8 mouse cellular contexts compared by ENCODE assay signal in genomic region chr16:18586076-18586905, GRCm38 (mm10). TPM values are rescaled to one million over a fixed set of nuclear protein-coding genes. Genes with fewer than 3 reads are reported as not detected.
A peak's percentile ranks its signal among the peaks of the same experiment; 100 is the strongest.
DNase-seq lines count a peak whose midpoint lies in the region; ATAC-seq and TF ChIP-seq lines count a peak whose summit lies in the region.

No protein-coding gene starts in this region.

- DNase-seq in heart, embryonic 10.5 days (ENCODE audit: low spot score): no peak
- DNase-seq in heart, adult 8-10 months (ENCODE audit: low spot score): no peak
- peak; percentile 65 for DNase-seq in midbrain, embryonic 10.5 days (ENCODE audit: low spot score)
- DNase-seq in urinary bladder, postnatal 10 days (ENCODE audit: low spot score): no peak
- DNase-seq in spleen, adult 18-20 months: no peak
- no peak for DNase-seq in thymus, postnatal 36 days

- H3K4me3 ChIP-seq in heart, embryonic 10.5 days: peak overlapping the region; percentile 63
- H3K4me3 ChIP-seq in ES-Bruce4 (ENCODE audit: low read depth, low read length): peak overlapping the region; percentile 47
- peak overlapping the region; percentile 57 for H3K4me3 ChIP-seq in heart, embryonic 16.5 days (ENCODE audit: low read length)
- peak overlapping the region; percentile 48 for H3K4me3 ChIP-seq in midbrain, embryonic 10.5 days

- no peak for TF ChIP-seq EP300 in ES-Bruce4 (IDR thresholded peaks at IDR 0.05; ENCODE audit: insufficient read depth, low read depth, low read length)

- H3K9me3 ChIP-seq in heart, embryonic 10.5 days: no peaks in the 10 kb centered on the region
- H3K9me3 ChIP-seq in ES-Bruce4 (replicated peaks; ENCODE audit: control insufficient read depth, insufficient read depth, low read length, poor library complexity, severe bottlenecking): no peaks in the 10 kb centered on the region
- no peaks in the 10 kb centered on the region for H3K9me3 ChIP-seq in heart, embryonic 16.5 days (replicated peaks; ENCODE audit: control insufficient read depth, low read length)
- no peaks in the 10 kb centered on the region for H3K9me3 ChIP-seq in midbrain, embryonic 10.5 days (replicated peaks)

- H3K36me3 ChIP-seq in heart, embryonic 10.5 days: no peaks in the 10 kb centered on the region
- H3K36me3 ChIP-seq in ES-Bruce4 (ENCODE audit: control insufficient read depth, insufficient read depth, low read length, poor library complexity, severe bottlenecking): no peaks in the 10 kb centered on the region
- no peaks in the 10 kb centered on the region for H3K36me3 ChIP-seq in heart, embryonic 16.5 days (ENCODE audit: control insufficient read depth, insufficient read depth)
- H3K36me3 ChIP-seq in midbrain, embryonic 10.5 days: no peaks in the 10 kb centered on the region

- peak overlapping the region; percentile 78 for H3K27ac ChIP-seq in heart, embryonic 10.5 days
- H3K27ac ChIP-seq in ES-Bruce4 (ENCODE audit: insufficient read depth, low read length): no peak overlapping the region
- no peak overlapping the region for H3K27ac ChIP-seq in heart, embryonic 16.5 days (ENCODE audit: low read length)
- H3K27ac ChIP-seq in midbrain, embryonic 10.5 days (replicated peaks): no peak overlapping the region

- no peak for ATAC-seq in heart, embryonic 16.5 days (replicated peaks; ENCODE audit: extremely low read depth, insufficient read depth, low FRiP score)

- TF ChIP-seq CTCF in ES-Bruce4 (IDR thresholded peaks at IDR 0.05; ENCODE audit: low read depth, low read length): no peak

- H3K4me2 ChIP-seq in heart, embryonic 16.5 days (ENCODE audit: low read depth, low read length): peak overlapping the region; percentile 76

- WGBS in heart, embryonic 10.5 days: 1% methylated on average over 83 of the region's 83 CpGs
- 5% methylated on average over 83 of the region's 83 CpGs for WGBS in heart, embryonic 16.5 days
- under 1% methylated on average over 83 of the region's 83 CpGs for WGBS in midbrain, embryonic 10.5 days

- peaks cover 63% of the 10 kb centered on the region for H3K4me1 ChIP-seq in heart, embryonic 10.5 days
- no peaks in the 10 kb centered on the region for H3K4me1 ChIP-seq in ES-Bruce4 (ENCODE audit: control insufficient read depth, insufficient read depth, low read length)
- peaks cover 35% of the 10 kb centered on the region for H3K4me1 ChIP-seq in heart, embryonic 16.5 days (ENCODE audit: control insufficient read depth, insufficient read depth, low read length)
- peaks cover 71% of the 10 kb centered on the region for H3K4me1 ChIP-seq in midbrain, embryonic 10.5 days

- no peak for TF ChIP-seq POLR2A in ES-Bruce4 (IDR thresholded peaks at IDR 0.05; ENCODE audit: insufficient read depth, low read length)

- H3K27me3 ChIP-seq in heart, embryonic 10.5 days (ENCODE audit: insufficient read depth, poor library complexity, severe bottlenecking): peaks cover 100% of the 10 kb centered on the region
- H3K27me3 ChIP-seq in ES-Bruce4 (ENCODE audit: control insufficient read depth, insufficient read depth, low read length, poor library complexity, severe bottlenecking): peaks cover 63% of the 10 kb centered on the region
- peaks cover 91% of the 10 kb centered on the region for H3K27me3 ChIP-seq in heart, embryonic 16.5 days (ENCODE audit: control insufficient read depth, insufficient read depth, low read length)
- peaks cover 100% of the 10 kb centered on the region for H3K27me3 ChIP-seq in midbrain, embryonic 10.5 days (ENCODE audit: low read depth, poor library complexity, severe bottlenecking)

- H3K9ac ChIP-seq in ES-Bruce4 (ENCODE audit: low read depth, poor library complexity, severe bottlenecking): peak overlapping the region; percentile 55
- H3K9ac ChIP-seq in heart, embryonic 16.5 days (ENCODE audit: low read length): peak overlapping the region; percentile 3

RNA-seq across cellular contexts. Expression of gene Tbx1, which starts 4.2 kb away (rescaled TPM):
- polyA plus RNA-seq in heart, embryonic 10.5 days (2016; fragmentation: Nextera tagmentation; extraction: Ambion mirVana): 1.00 and 6.9 TPM in 2 replicates
- total RNA-seq in heart, adult 8-10 months (2022): 1 to 10 TPM; 1.0 to 2.0 (median 1.1) TPM
- 0.29 TPM in 1 of 2 replicates, not detected in the other for polyA plus RNA-seq in ES-Bruce4 (2011; ENCODE audit: insufficient read depth, insufficient read length, low read depth, missing spikeins)
- polyA plus RNA-seq in heart, embryonic 16.5 days (2015; fragmentation: Nextera tagmentation; extraction: Ambion mirVana): 0.47 and 1.5 TPM in 2 replicates
- polyA plus RNA-seq in midbrain, embryonic 10.5 days (2016; fragmentation: Nextera tagmentation; extraction: Ambion mirVana): 0.97 and 1.7 TPM in 2 replicates

RNA-seq across cellular contexts. Expression of gene Gp1bb, which starts 35.9 kb away (rescaled TPM):
- 6.0 and 7.4 TPM in 2 replicates for polyA plus RNA-seq in heart, embryonic 10.5 days (2016; fragmentation: Nextera tagmentation; extraction: Ambion mirVana)
- total RNA-seq in heart, adult 8-10 months (2022): 1 to 10 TPM in 1 of 4 experiments, under 1 TPM in 3; 0.28 to 1.9 (median 0.36) TPM
- polyA plus RNA-seq in ES-Bruce4 (2011; ENCODE audit: insufficient read depth, insufficient read length, low read depth, missing spikeins): not detected in 2 replicates
- polyA plus RNA-seq in heart, embryonic 16.5 days (2015; fragmentation: Nextera tagmentation; extraction: Ambion mirVana): 2.4 and 3.4 TPM in 2 replicates
- polyA plus RNA-seq in midbrain, embryonic 10.5 days (2016; fragmentation: Nextera tagmentation; extraction: Ambion mirVana): 4.5 and 4.6 TPM in 2 replicates

RNA-seq across cellular contexts. Expression of gene Gm49601, which starts 39.9 kb away (rescaled TPM):
- polyA plus RNA-seq in heart, embryonic 10.5 days (2016; fragmentation: Nextera tagmentation; extraction: Ambion mirVana): 0.26 and 1.1 TPM in 2 replicates
- 1 to 10 TPM in 1 of 4 experiments, under 1 TPM in 3; 0.46 to 2.0 (median 0.66) TPM for total RNA-seq in heart, adult 8-10 months (2022)
- not detected in 2 replicates for polyA plus RNA-seq in ES-Bruce4 (2011; ENCODE audit: insufficient read depth, insufficient read length, low read depth, missing spikeins)
- polyA plus RNA-seq in heart, embryonic 16.5 days (2015; fragmentation: Nextera tagmentation; extraction: Ambion mirVana): 0.63 and 0.66 TPM in 2 replicates
- polyA plus RNA-seq in midbrain, embryonic 10.5 days (2016; fragmentation: Nextera tagmentation; extraction: Ambion mirVana): 3.7 and 5.8 TPM in 2 replicates

RNA-seq across cellular contexts. Expression of gene Sept5, which starts 43.5 kb away (rescaled TPM):
- 4.3 and 11.7 TPM in 2 replicates for polyA plus RNA-seq in heart, embryonic 10.5 days (2016; fragmentation: Nextera tagmentation; extraction: Ambion mirVana)
- 1 to 10 TPM; 2.2 to 4.1 (median 3.0) TPM for total RNA-seq in heart, adult 8-10 months (2022)
- 1.8 and 5.2 TPM in 2 replicates for polyA plus RNA-seq in ES-Bruce4 (2011; ENCODE audit: insufficient read depth, insufficient read length, low read depth, missing spikeins)
- 8.4 and 8.5 TPM in 2 replicates for polyA plus RNA-seq in heart, embryonic 16.5 days (2015; fragmentation: Nextera tagmentation; extraction: Ambion mirVana)
- polyA plus RNA-seq in midbrain, embryonic 10.5 days (2016; fragmentation: Nextera tagmentation; extraction: Ambion mirVana): 31.2 and 42.8 TPM in 2 replicates
